Mouse (Mus musculus): ENCODE data around the gene Fgfr2. TPM values are rescaled to one million over a fixed set of nuclear protein-coding genes. Genes with fewer than 3 reads are reported as not detected.
A peak's percentile ranks its signal among the peaks of the same experiment; 100 is the strongest.

Fgfr2 gene
- polyA plus RNA-seq, 1 experiment from 2014 or later = 106 TPM

DNA sequence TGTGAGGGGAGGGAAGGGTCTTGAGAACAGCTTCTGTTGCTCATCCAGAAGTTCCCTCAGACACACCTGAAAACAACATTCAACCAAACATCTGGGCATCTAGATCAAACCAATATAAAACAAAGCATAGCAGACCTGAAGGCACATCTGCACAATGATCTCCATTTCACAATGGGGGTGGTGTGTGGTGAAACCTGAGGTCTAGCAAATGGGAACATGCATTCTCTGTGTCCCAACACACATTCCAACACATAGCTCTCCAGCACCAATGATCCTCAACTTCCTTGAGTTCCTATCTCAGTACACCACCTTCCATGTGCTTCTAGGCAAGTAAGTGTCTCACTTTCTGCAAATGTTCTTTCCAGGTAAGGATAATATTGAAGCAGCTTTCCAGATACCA is 707.3 kb downstream of the Fgfr2 start:
- Histone ChIP-seq H3K36me3 (ENCODE audit: control insufficient read depth, insufficient read depth, low read length) (no peaks in the 10 kb centered on the region), H3K4me2 (ENCODE audit: low read depth, low read length) (no peak overlapping the region), H3K9ac (ENCODE audit: low read depth, low read length) (no peak overlapping the region), H3K4me3 (ENCODE audit: low read depth, low read length) (no peak overlapping the region), H3K4me1 (ENCODE audit: control insufficient read depth, insufficient read depth, low read length) (no peaks in the 10 kb centered on the region), H3K9me3 (ENCODE audit: control insufficient read depth, low read length) (no peaks in the 10 kb centered on the region), H3K27me3 (replicated peaks; ENCODE audit: control insufficient read depth, insufficient read depth, low read length) (no peaks in the 10 kb centered on the region), H3K27ac (replicated peaks; ENCODE audit: low read depth, low read length) (no peak overlapping the region)
- no peak for DNase-seq (ENCODE audit: low spot score)
- ATAC-seq (ENCODE audit: low read depth) = no peak

DNA sequence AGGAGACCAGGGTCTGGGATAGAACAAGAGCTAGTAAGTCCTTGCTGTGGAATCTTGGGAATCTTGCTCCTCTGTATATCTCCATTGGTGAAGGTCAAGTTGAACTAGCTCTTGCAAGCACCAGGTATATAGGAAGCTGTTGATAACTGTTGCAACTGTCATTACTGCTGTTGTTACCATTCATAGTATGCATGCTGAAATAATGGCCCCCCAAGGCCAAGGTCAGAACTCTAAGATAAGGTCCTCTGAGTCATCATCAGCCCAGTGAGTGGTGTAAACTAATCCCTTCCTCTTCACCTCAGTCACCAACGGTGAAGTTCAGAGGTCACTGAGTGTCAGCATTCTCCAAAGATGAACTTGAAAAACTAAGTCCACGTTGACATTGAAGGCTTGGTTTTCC is 710.6 kb downstream of the Fgfr2 start:
- ATAC-seq (ENCODE audit: low read depth) (no peak), DNase-seq (ENCODE audit: low spot score) (no peak)
- Histone ChIP-seq H3K27ac (replicated peaks; ENCODE audit: low read depth, low read length) (no peak overlapping the region), H3K4me2 (ENCODE audit: low read depth, low read length) (no peak overlapping the region), H3K4me3 (ENCODE audit: low read depth, low read length) (no peak overlapping the region), H3K36me3 (ENCODE audit: control insufficient read depth, insufficient read depth, low read length) (no peaks in the 10 kb centered on the region), H3K9ac (ENCODE audit: low read depth, low read length) (no peak overlapping the region), H3K4me1 (ENCODE audit: control insufficient read depth, insufficient read depth, low read length) (no peaks in the 10 kb centered on the region), H3K9me3 (ENCODE audit: control insufficient read depth, low read length) (no peaks in the 10 kb centered on the region), H3K27me3 (replicated peaks; ENCODE audit: control insufficient read depth, insufficient read depth, low read length) (no peaks in the 10 kb centered on the region)
- WGBS = 60% methylated on average over 2 of the region's 2 CpGs

DNA sequence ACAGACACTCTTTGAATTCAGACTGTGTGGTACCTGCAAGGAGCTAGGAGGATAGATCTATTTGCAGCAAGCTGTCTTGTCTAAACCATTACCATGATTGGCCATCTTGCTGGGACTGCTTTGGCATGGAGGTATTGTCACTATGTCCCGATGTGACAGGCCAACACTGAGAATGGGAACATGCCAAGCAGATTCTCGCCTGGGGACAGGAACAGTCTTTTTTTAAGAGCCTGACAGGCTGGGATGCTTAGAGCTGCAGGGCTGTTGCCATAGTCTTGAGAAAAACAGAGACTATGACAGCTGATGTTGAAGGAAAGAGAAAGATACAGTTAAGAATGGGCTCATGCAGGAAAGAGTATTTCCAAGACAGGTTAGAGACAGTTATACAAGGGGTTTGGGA is 711.4 kb downstream of the Fgfr2 start:
- ATAC-seq (ENCODE audit: low read depth) = no peak
- no peak overlapping the region for H3K9ac ChIP-seq (ENCODE audit: low read depth, low read length)
- H3K4me3 ChIP-seq (ENCODE audit: low read depth, low read length) = no peak overlapping the region
- no peaks in the 10 kb centered on the region for H3K36me3 ChIP-seq (ENCODE audit: control insufficient read depth, insufficient read depth, low read length)
- H3K27me3 ChIP-seq (replicated peaks; ENCODE audit: control insufficient read depth, insufficient read depth, low read length) = no peaks in the 10 kb centered on the region
- no peak overlapping the region for H3K4me2 ChIP-seq (ENCODE audit: low read depth, low read length)
- H3K9me3 ChIP-seq (ENCODE audit: control insufficient read depth, low read length) = no peaks in the 10 kb centered on the region
- no peaks in the 10 kb centered on the region for H3K4me1 ChIP-seq (ENCODE audit: control insufficient read depth, insufficient read depth, low read length)
- DNase-seq (ENCODE audit: low spot score) = no peak
- H3K27ac ChIP-seq (replicated peaks; ENCODE audit: low read depth, low read length) = no peak overlapping the region
- WGBS = 82% methylated on average over 2 of the region's 2 CpGs

DNA sequence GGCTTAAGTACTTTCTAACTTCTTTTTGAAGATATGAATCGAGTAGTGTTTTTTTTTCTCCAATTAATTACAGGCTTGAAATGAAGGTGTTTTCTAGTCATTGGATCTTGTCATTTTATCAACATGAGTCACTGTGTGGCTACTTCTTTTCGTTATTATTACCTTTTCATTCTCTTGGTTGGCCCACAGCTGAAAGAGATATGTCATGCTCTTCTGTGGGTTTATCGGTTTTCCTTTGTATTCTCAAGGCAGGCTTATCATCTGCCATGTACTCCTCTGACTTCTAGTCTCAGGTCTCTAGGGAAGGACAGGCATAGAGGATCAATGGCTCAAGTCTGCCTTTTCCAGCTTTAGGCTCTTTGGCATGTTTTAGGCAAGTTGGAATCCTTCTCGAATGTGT is 712.2 kb downstream of the Fgfr2 start:
- no peaks in the 10 kb centered on the region for H3K36me3 ChIP-seq (ENCODE audit: control insufficient read depth, insufficient read depth, low read length)
- H3K9me3 ChIP-seq (ENCODE audit: control insufficient read depth, low read length) = no peaks in the 10 kb centered on the region
- H3K9ac ChIP-seq (ENCODE audit: low read depth, low read length) = no peak overlapping the region
- H3K4me3 ChIP-seq (ENCODE audit: low read depth, low read length) = no peak overlapping the region
- ATAC-seq (ENCODE audit: low read depth) = no peak
- DNase-seq (ENCODE audit: low spot score) = no peak
- H3K27me3 ChIP-seq (replicated peaks; ENCODE audit: control insufficient read depth, insufficient read depth, low read length) = no peaks in the 10 kb centered on the region
- WGBS = 84% methylated on average over 4 of the region's 4 CpGs
- H3K4me1 ChIP-seq (ENCODE audit: control insufficient read depth, insufficient read depth, low read length) = peaks cover 4% of the 10 kb centered on the region
- no peak overlapping the region for H3K27ac ChIP-seq (replicated peaks; ENCODE audit: low read depth, low read length)
- no peak overlapping the region for H3K4me2 ChIP-seq (ENCODE audit: low read depth, low read length)

DNA sequence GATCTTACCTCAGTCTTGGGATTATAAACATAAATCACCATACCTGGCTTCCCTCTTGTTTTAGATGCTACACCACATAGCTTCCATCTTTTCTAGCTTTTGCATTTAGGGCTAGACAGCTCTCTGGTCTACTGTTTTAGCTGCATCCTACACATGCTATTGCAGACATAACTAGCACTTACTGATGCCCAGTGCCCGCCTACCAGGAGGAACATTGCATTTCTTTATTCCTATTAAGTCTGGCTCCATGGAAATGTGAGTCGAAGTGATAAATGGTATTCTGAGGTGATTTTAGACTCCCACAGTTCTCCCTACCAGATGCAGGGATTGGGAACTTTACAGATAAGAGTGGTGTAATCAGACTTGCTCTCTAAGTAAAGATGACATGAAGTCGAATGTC is 713.3 kb downstream of the Fgfr2 start:
- Histone ChIP-seq H3K4me3 (ENCODE audit: low read depth, low read length) (no peak overlapping the region), H3K9me3 (ENCODE audit: control insufficient read depth, low read length) (no peaks in the 10 kb centered on the region), H3K27me3 (replicated peaks; ENCODE audit: control insufficient read depth, insufficient read depth, low read length) (no peaks in the 10 kb centered on the region), H3K4me2 (ENCODE audit: low read depth, low read length) (no peak overlapping the region), H3K36me3 (ENCODE audit: control insufficient read depth, insufficient read depth, low read length) (no peaks in the 10 kb centered on the region), H3K9ac (ENCODE audit: low read depth, low read length) (no peak overlapping the region), H3K4me1 (ENCODE audit: control insufficient read depth, insufficient read depth, low read length) (peaks cover 7% of the 10 kb centered on the region), H3K27ac (replicated peaks; ENCODE audit: low read depth, low read length) (no peak overlapping the region)
- DNase-seq (ENCODE audit: low spot score) = no peak
- no peak for ATAC-seq (ENCODE audit: low read depth)
- WGBS = 86% methylated on average over 3 of the region's 3 CpGs

DNA sequence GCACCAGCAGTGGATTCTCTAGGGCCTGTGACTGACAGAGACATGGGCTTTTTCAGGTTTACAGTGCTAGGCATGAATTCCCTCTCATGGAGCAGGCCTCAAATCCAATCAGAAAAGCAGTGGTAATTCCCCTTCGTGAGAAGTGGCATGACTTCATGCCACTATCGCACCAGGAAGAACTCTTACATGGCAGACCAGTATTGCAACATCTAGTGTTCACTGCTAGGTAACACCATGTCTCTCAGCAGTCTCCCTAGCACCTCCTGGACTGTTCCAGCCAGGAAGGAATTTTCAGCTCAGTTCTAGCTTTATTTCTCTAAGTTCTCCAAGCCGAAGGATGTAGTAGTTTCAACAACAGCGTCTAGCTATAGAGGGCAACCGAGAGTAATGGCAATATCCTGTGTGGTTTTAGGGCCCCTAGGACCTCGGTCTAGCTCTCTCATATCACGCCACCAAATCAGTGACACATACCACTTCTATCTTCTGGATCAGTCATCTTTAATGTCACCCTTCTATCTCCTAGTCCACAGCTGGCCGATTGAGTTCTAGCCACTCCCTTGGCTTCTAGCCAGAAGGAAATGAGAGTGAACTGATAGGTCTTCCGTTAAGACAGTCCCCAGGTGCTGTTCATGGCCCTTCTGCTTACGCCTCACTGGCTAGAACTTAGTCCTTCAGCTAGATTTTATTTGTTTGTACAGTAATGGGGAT is 720.6 kb downstream of the Fgfr2 start:
- ATAC-seq (ENCODE audit: low read depth) (no peak), DNase-seq (ENCODE audit: low spot score) (peak; percentile 32)
- no peaks in the 10 kb centered on the region for H3K36me3 ChIP-seq (ENCODE audit: control insufficient read depth, insufficient read depth, low read length)
- H3K27me3 ChIP-seq (replicated peaks; ENCODE audit: control insufficient read depth, insufficient read depth, low read length) = no peaks in the 10 kb centered on the region
- H3K4me2 ChIP-seq (ENCODE audit: low read depth, low read length) = no peak overlapping the region
- H3K9ac ChIP-seq (ENCODE audit: low read depth, low read length) = no peak overlapping the region
- no peak overlapping the region for H3K27ac ChIP-seq (replicated peaks; ENCODE audit: low read depth, low read length)
- H3K4me1 ChIP-seq (ENCODE audit: control insufficient read depth, insufficient read depth, low read length) = peaks cover 24% of the 10 kb centered on the region
- H3K9me3 ChIP-seq (ENCODE audit: control insufficient read depth, low read length) = no peaks in the 10 kb centered on the region
- 75% methylated on average over 10 of the region's 10 CpGs for WGBS
- H3K4me3 ChIP-seq (ENCODE audit: low read depth, low read length) = no peak overlapping the region

DNA sequence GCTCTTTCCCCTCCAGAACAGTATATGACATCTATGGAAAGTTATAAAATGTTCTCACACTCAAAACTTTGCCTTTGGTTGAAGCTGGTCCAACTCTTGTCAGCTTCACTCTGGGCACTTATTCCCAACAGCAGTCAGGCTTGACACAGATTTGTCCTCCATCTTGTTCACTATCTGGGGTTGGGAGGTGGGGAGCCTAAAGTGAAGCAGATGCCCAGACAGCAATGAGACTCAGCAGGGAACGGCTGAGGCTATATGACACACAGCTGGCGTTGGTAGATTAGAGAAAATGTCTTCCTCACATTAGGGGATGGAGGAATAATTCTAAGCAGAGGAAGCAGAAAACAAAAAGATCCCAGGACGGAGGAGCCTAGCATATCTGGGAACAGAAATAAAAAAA is 724.7 kb downstream of the Fgfr2 start:
- Histone ChIP-seq H3K4me3 (ENCODE audit: low read depth, low read length) (no peak overlapping the region), H3K9ac (ENCODE audit: low read depth, low read length) (no peak overlapping the region), H3K4me2 (ENCODE audit: low read depth, low read length) (no peak overlapping the region), H3K4me1 (ENCODE audit: control insufficient read depth, insufficient read depth, low read length) (peaks cover 3% of the 10 kb centered on the region; the same call in 1 of the 2 replicates), H3K36me3 (ENCODE audit: control insufficient read depth, insufficient read depth, low read length) (no peaks in the 10 kb centered on the region), H3K27ac (replicated peaks; ENCODE audit: low read depth, low read length) (no peak overlapping the region), H3K9me3 (ENCODE audit: control insufficient read depth, low read length) (no peaks in the 10 kb centered on the region), H3K27me3 (replicated peaks; ENCODE audit: control insufficient read depth, insufficient read depth, low read length) (no peaks in the 10 kb centered on the region)
- no peak for ATAC-seq (ENCODE audit: low read depth)
- no peak for DNase-seq (ENCODE audit: low spot score)
- 59% methylated on average over 3 of the region's 3 CpGs for WGBS

DNA sequence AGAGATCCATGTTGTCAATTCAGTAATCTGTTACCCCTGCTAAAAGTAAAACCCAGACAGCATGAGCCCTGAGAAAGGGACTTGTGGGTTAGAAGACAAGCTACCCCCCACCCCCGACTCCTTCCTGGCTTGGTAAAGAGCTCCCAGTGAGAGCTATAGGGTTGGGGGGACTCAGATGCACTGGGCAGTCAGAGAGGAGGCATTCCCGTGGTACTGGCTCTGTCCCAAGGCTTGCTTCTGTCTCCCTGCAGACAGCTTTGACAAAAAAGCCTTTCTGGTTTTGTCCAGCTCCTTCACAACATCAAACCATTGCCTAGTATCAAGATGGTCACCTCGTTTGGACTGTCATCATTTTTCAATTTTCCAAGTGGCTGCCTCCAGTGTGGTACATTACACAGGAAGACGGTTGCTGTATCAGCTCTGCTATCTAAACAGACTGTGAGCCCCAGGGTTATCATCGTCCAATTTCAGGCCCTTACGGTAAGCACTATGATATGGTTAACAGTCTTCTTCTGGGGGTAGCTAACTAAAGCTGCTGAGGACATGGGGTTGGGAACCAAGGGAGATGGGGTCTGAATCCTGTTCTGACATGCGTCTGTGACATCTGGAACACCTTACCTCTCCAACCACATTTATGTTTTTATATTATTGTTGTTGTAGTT is 726.4 kb downstream of the Fgfr2 start:
- Histone ChIP-seq H3K4me1 (ENCODE audit: control insufficient read depth, insufficient read depth, low read length) (no peaks in the 10 kb centered on the region), H3K4me3 (ENCODE audit: low read depth, low read length) (no peak overlapping the region), H3K4me2 (ENCODE audit: low read depth, low read length) (no peak overlapping the region), H3K9ac (ENCODE audit: low read depth, low read length) (no peak overlapping the region), H3K27me3 (replicated peaks; ENCODE audit: control insufficient read depth, insufficient read depth, low read length) (no peaks in the 10 kb centered on the region), H3K9me3 (ENCODE audit: control insufficient read depth, low read length) (no peaks in the 10 kb centered on the region), H3K36me3 (ENCODE audit: control insufficient read depth, insufficient read depth, low read length) (no peaks in the 10 kb centered on the region), H3K27ac (replicated peaks; ENCODE audit: low read depth, low read length) (no peak overlapping the region)
- 61% methylated on average over 7 of the region's 7 CpGs for WGBS
- no peak for DNase-seq (ENCODE audit: low spot score)
- ATAC-seq (ENCODE audit: low read depth) = no peak

DNA sequence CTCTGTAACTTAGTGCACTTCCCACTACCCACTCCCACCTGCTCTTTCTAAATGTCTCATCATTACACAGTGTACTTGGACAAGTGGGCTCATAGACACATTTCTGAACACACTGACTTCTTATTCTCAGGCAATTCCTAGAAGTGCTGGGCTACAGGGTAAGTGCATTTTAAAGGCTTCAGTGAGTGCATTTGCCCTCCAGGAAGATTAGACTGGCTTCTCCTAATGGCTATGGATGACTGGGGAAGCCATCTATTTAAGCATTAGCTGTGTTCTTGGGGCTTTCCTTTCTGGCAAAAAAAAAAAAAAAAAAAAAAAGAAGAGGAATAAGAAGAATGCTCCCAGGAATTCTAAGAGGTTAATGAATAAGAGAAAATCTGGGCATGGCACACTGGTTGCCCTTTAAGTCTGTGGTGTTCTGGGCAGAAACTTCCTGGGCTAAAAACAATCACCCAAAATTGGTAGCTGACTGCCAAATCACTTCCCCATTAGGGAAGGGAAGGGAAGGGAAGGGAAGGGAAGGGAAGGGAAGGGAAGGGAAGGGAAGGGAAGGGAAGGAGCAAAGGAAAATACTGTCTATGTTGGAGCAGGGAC is 729.5 kb downstream of the Fgfr2 start:
- ATAC-seq (ENCODE audit: low read depth) (no peak), DNase-seq (ENCODE audit: low spot score) (no peak)
- H3K4me3 ChIP-seq (ENCODE audit: low read depth, low read length) = no peak overlapping the region
- no peaks in the 10 kb centered on the region for H3K27me3 ChIP-seq (replicated peaks; ENCODE audit: control insufficient read depth, insufficient read depth, low read length)
- H3K9ac ChIP-seq (ENCODE audit: low read depth, low read length) = no peak overlapping the region
- no peak overlapping the region for H3K27ac ChIP-seq (replicated peaks; ENCODE audit: low read depth, low read length)
- H3K36me3 ChIP-seq (ENCODE audit: control insufficient read depth, insufficient read depth, low read length) = no peaks in the 10 kb centered on the region
- H3K4me2 ChIP-seq (ENCODE audit: low read depth, low read length) = no peak overlapping the region
- no peaks in the 10 kb centered on the region for H3K9me3 ChIP-seq (ENCODE audit: control insufficient read depth, low read length)
- H3K4me1 ChIP-seq (ENCODE audit: control insufficient read depth, insufficient read depth, low read length) = peaks cover 3% of the 10 kb centered on the region; the same call in 1 of the 2 replicates
